Mouse (Mus musculus) mesoderm, embryonic 11.5 days (tissue): ENCODE measurements at regions not wholly inside any gene's neighbourhood (a gene's known extent, or its start where the extent isn't known, plus 50 kb on each side); places are given as distances from the start of the nearest gene placed in this dataset.

ENCODE experiments used
- DNase-seq: peaks from one replicate; pipeline ENCODE4 v3.0.0-alpha.2; 2012; ENCODE audit warnings: low read depth, low spot score

GRCm38 (mm10) chr9:63043304-63043703, 55.6 kb upstream of the Pias1 start:
- no peak for DNase-seq

- no peak for DNase-seq
Observed at GRCm38 (mm10) chr9:63038031-63038430, 50.3 kb upstream of the Pias1 start.
